Mouse (Mus musculus) stomach, postnatal 0 days (tissue): Measurements from ENCODE around the gene Ccl1.

Experiments used
- CTCF ChIP-seq: IDR thresholded peaks from 2 replicates; pipeline ENCODE4 v1.5.1; 2016; ENCODE audit warnings: antibody characterized with exemption, low read depth, mild to moderate bottlenecking, moderate library complexity
- EP300 ChIP-seq: optimal IDR thresholded peaks from 2 replicates; pipeline ENCODE3; 2016; ENCODE audit warnings: antibody characterized with exemption

- TF ChIP-seq CTCF (no peak), EP300 (no peak)
Observed at GRCm38 (mm10) chr11:82206960-82207488, 98.5 kb downstream of the Ccl1 start.
